Mouse (Mus musculus) cerebellum, adult 11-12 months (tissue): Measurements from ENCODE around the gene Gm11236.
"Not testable (repeated sequence)": the region's sequence is repeated elsewhere in the genome, so short reads cannot be mapped to it uniquely, and the experiment has no call there.

ENCODE experiments used
- DNase-seq: peaks from one replicate; pipeline ENCODE4 v3.0.0; 2022

The Gm11236 gene

DNA sequence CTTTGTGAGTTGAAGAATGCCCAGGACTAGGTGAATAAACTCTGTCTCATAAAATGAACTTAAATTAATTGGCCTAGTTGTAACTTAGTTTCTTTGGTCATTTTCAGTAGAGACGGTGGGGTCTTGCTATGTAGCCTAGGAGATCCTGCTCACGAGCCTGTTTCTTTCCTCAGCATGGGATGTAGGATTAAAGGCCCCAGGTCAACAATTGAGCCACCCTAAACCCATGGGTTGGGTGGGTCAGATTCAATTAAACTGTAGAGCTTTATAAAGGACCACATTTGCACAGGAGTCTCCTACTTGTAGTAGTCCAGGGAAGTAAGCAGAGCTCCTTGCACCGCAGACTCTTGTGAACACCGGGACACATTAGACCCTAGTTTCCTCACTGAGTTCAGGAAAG is at the start of gene Gm11236:
Gene Gm11236 (plus strand): TSS at position 301 of the 400 bp plus-strand sequence.
- not testable (repeated sequence) for DNase-seq

DNA sequence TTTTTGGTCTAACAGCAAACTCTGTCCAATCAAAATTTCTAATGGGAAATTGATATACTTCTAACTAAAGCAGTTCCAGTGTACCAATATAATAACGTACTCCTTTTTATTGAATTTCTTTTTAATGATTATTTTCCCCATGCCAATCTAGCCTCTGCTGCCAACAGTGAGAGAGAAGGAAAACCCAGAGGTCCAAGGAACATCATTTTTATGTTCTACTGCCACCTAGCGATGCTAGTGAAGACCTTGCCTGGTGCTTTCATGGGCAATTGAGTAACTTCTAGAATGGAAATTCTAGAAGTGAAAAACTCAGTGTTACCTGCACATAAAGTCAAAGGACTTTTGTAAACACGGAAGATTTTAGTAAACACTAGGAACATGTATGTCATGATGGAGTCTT is 38.7 kb upstream of the Gm11236 start:
- no peak for DNase-seq

- not testable (repeated sequence) for DNase-seq
These were observed 30.3 kb upstream of the Gm11236 start, which contains the start of gene Gm11238 for GRCm38 (mm10) chr4:73607581-73607980. Gm11238 (plus strand) TSS chr4:73607881.

GRCm38 (mm10) chr4:73622684-73623083 is 15.2 kb upstream of the Gm11236 start, which contains the start of gene Gm11237:
Gm11237 (plus strand) TSS chr4:73622984.
- DNase-seq: not testable (repeated sequence)

- not testable (repeated sequence) for DNase-seq
These were observed 23.9 kb downstream of the Gm11236 start for GRCm38 (mm10) chr4:73661864-73662263.

DNA sequence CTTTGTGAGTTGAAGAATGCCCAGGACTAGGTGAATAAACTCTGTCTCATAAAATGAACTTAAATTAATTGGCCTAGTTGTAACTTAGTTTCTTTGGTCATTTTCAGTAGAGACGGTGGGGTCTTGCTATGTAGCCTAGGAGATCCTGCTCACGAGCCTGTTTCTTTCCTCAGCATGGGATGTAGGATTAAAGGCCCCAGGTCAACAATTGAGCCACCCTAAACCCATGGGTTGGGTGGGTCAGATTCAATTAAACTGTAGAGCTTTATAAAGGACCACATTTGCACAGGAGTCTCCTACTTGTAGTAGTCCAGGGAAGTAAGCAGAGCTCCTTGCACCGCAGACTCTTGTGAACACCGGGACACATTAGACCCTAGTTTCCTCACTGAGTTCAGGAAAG is 30.1 kb downstream of the Gm11236 start, which contains the start of gene Gm11239:
Gene Gm11239 (plus strand): TSS at position 301 of the 400 bp plus-strand sequence.
- not testable (repeated sequence) for DNase-seq

DNA sequence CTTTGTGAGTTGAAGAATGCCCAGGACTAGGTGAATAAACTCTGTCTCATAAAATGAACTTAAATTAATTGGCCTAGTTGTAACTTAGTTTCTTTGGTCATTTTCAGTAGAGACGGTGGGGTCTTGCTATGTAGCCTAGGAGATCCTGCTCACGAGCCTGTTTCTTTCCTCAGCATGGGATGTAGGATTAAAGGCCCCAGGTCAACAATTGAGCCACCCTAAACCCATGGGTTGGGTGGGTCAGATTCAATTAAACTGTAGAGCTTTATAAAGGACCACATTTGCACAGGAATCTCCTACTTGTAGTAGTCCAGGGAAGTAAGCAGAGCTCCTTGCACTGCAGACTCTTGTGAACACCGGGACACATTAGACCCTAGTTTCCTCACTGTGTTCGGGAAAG is 45.3 kb downstream of the Gm11236 start, which contains the start of gene Gm428:
Gene Gm428 (plus strand): TSS at position 301 of the 400 bp plus-strand sequence.
- not testable (repeated sequence) for DNase-seq
